Mouse (Mus musculus) cerebellum, adult 11-12 months (tissue): ENCODE results near the gene Cxcl15.
A peak's percentile ranks its signal among the peaks of the same experiment; 100 is the strongest.
"Not testable (repeated sequence)": the region's sequence is repeated elsewhere in the genome, so short reads cannot be mapped to it uniquely, and the experiment has no call there.

Experiments used
- DNase-seq: peaks from one replicate; pipeline ENCODE4 v3.0.0; 2022

The Cxcl15 gene

DNA sequence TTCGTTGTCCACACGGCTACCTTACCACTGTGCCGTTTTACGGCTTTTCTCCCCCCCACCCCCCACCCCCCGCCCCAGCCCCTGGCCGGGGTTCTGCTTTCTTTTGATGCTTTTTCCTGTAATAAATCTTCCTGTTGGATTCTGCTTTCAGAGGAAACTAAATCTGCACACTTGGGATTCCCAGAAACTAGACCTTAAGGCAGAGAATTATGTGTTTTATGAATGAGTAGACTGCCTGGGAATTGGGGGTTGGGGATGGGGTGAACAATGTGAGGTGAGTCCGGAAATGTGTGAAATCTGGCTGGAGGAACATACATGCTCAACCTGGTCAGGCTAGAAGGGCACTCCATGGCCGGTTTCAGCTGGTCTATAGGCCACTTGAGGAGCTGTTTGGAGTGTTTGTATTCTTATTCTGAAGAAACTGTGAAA lies 4.2 kb upstream of the Cxcl15 start:
- DNase-seq = no peak

DNA sequence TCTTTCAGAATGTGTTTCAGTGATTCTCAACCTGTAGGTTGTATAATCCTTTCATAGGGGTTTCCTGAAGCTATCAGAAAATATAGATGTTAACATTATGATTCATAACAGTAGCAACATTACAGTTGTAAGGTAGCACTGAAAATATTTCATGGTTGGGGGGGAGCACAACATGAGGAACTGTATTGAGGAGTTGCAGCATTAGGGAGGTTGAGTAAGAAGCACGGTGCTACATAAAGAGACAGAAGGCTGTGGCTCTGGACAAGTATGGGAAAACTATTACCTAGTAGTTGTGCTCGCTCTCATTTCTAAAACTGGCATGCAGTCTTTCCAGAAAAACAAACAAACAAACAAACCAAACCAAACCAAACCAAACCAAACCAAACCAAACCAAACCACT lies 1.1 kb downstream of the Cxcl15 start:
- DNase-seq = not testable (repeated sequence)

DNA sequence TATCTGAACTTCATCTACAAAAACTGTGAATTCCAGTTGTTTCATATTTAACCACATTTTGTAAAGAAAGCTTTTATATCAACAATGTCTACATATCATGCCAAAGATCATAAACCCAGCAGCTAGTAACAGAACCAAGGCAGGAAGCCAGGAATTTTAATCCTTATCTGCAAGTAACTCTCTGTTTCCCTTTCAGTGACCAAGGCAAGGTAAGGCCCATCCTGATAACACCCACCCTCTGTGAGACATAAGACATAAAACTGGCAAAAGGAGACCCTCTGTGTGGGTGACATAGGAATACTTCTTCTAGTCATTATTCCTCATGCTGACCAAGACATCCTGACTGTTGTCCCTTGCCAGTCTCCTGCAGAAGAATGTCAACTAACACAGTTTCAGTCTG lies 10.2 kb downstream of the Cxcl15 start:
- no peak for DNase-seq

DNA sequence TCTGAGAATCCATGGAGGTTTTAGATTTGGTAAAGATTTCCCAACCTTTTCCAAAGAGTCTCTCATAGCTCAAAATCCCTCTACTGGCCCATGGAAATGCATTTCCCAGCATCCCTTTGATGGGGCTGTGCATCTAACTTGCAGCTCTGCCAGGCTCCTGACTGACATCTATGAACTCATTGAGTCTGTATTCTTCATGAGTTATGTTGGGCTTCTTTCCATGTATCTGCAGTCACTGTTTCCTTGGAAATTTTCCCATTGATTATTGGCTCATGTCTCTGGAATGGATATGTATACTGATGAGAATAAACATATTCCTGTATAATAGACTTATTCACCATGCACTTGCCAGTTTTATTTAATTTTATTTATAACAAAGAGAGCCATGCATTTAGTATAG lies 11.7 kb downstream of the Cxcl15 start:
- no peak for DNase-seq

DNA sequence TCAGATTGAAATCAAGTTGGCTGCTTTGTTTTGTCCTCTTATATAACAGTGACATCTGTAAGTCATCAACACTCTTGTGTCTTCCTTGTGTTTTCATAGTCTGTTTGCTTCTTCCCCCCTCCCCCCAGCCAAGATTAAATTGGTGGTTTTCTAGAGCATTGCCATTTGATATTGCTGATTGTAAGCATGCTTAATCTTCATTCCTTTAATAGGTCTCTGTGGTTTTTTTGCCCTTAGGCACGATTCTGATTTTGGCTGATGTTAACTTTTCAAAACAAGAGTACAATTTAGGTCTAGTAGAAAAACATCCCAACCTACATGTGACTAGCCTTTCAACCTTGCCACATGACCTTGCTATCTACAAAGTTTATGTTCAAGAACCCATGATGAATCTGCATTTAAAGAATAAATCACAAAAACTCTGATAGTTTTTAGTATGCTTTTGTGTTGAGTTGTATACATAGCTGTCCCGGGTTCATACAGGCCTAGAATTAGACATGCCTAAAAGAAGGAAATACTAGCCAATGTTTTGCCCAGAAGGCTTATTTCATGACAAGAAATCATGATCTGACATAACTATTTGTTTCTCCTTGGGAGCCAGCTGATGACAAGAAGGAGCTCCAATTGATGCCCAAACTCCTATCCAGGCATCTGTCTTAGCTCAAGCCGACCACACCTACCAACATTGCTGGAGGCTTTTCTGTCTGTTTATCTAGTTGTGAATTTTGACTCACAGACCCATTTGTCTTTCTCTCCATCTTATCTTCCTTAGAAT lies 13.0 kb downstream of the Cxcl15 start:
- no peak for DNase-seq

DNA sequence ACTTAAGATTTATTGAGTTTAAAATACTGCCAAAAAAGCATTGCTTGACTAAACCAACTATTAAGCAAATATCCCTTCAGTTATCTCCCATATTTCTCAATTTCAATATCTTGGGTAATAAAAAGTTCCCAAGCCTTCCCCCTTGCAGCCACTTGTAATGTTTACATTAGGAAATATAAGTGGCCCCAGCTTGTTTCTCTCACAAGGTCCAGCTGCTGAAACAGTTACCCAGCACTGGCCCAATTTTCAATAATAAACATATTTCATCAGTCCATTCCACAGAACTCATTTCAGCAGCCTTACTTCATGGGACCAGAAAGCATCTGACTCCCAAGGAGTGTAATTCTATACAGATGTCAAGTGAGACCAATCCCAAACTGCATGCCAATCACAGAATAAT lies 25.4 kb downstream of the Cxcl15 start:
- DNase-seq = no peak

DNA sequence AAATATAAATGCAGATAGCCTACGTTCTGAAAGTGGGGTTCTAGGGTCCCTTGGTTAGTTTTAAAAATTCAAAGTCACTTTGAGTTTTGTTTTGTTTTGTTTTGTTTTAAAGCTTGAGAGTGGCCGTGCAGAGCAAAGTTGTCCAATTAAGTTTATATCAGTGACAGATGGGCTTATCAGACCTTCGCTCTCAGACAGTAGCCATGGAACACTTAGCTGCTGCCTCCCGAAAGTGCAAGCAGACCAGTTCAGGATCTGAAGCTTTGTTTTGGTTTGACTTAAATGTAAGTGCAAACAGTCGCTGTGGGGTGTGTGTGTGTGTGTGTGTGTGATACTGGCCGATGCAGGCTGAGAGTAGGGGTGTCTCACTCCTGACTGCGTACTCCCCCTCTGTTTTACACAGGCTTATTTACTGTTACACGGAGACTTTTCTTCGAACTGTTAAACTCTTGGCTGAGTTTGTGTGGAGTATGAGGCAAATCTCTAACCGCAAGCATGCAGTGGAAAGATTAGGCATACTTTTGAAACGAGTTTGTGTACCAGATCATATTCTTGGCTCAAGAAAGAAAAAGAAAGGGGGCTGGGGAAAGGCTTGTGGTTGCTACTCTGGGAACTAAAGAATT lies 37.9 kb downstream of the Cxcl15 start:
- no peak for DNase-seq

DNA sequence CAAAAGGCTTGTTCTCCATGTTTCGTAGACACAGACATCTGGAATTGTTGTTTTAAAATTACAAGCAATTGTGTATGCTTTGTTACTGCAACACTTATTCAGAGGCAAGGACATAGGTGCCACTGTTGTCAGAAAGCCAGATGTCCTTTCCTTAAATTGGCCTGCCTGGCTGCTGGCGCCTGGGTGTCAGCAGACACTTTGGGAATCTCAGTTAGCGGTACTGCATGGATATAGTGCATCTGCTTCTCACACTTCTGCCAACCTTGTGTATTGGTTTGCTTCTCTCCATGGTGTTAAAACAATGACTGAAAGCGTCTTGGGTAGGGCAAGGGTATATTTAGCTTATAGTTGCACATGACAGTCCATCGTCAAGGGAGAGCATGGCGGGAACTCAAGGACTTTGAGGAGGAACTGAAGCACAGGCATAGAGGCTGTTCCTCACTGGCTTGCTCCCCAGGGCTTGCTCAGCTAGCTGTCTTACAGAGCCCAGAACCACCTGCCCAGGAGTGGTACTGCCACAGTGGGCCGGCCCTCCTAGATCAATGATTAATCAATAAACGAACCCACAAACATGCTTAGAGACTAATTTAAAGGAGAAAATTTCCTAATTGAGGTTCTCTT lies 38.5 kb downstream of the Cxcl15 start:
- no peak for DNase-seq

DNA sequence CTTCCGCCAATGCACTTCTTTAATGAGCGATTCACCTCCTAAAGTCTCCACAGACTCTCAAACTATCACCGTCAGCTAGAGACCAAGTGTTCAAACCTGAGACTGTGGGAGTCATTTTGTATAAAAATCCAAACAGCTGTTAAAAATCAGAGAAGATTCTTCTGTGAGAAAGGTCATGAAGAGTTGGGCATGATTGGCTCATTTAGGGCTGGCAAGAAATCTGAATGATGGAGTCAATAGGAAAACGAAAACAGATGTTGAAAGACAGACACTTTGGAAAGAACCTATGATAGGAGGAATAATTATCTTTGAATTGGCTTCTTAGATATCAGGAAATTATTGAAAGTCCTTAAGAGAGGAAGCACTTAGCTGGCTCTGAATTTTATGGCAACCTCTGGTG lies 40.1 kb downstream of the Cxcl15 start:
- DNase-seq = no peak

DNA sequence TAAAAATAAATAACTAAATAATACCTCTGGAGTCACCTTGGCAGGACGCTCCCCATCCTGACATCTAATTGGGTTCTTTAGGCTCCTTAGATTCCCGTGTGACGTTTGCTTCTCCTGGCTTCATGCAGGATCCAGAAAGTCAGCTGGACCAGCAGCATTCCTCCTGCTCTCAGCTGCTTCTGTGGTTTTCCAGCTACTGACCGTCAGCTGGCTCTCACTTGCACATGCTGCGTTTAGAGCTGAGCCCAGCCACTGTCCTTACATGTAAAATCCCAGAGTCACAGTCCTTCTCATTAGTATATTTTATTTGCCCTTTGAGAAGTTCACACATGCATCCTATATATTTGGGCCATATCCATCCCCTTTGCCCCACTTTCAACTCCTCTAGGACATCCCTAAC lies 44.2 kb downstream of the Cxcl15 start:
- no peak for DNase-seq

DNA sequence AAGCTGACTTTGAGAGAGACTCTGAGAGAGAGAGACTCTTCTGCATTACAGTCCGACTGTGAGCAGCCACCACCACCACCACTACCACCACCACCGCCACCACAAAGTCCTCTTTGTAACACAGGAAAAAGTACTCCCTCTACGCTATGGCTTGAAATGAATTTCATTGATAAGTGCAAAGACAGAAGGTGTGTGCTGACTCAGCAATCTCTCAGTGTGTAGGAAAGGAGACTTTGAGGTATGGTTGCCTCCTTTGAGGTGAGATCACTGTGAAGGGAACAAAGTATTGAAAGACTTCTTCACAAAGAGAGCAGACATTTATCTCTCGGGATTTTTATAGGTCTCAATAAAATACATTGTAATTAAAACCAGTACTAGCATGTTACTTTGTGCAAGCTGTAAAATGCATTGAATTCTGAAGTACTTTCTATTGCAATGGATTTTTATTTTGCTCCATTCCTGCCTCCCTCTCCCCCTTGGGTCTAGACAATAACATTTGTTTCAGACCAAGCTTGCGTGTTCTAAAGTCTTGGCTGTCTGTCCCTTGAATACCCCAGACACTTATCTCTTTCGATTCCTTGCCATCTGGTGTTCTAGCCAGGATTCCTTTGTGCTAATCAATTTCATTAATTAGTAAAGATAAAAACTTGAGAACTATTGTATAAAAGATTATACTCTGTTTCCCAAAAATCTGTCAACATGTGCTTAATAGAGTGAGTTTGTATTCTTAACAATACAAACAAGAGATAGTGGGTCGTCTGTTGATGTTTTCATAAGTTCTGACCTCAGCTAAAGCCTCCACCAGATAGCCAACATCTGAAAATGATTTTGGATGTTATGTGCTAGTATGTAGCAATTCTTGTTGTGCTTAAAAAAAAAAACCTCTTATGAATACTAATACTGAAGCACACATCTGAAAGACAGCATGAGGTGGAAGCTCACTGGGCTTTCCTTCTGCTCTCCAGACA lies 46.9 kb downstream of the Cxcl15 start:
- no peak for DNase-seq

DNA sequence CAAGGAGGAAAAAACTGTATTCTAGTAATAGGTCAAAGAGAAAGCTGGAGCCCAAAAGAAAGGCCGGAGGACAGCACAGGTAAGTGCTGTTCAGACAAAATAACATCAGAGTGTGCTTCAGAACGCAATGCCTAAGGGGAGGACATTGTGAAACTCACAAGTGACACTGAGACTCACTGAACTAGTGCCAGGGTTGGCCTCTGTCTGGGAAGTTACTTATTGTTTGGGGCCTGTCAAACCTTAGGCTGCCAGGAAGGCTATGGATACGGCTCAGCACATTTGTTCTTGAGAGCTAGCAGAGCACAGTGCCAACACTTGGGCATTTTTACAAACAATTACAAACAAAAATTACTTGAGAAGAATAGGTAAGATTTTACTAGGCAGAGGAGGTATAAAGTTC lies 49.6 kb downstream of the Cxcl15 start:
- DNase-seq = no peak

DNA sequence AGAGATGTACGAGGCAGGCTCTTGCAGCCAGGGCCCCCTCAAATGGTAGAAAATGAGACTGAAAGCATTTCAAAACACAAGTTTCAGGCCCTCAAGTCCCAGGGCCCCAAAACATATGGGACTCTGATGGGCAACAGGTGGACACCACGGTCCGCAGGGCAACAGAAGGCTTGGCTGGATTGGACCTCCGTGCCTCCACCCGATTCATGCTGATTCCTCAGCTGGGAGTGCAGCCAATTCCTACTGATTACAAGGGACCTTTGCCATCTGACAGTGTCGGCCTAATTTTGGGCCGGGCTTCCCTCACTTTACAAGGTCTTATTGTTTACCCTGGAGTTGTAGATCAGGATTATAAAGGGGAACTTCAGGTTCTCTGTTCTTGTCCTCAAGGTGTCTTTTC lies 55.8 kb downstream of the Cxcl15 start:
- DNase-seq = peak; percentile 72

DNA sequence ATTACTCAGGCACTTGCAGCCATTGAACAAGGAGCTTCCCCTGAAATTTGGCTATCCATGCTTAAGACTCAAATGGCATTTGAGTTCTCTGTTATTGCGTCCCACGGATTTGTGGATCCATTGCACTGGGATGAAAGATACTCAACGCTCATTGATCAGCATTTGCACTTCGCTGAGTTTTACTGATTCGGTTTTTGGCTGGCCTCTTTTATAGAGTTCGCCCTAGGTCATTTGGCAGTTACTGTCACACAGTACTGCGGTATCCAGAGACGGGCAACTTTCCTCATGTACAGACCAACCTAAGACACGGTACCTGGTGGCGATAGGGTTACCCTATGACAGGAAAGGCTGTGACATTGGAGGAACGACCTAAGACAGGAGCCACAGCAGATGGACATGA lies 57.1 kb downstream of the Cxcl15 start:
- DNase-seq = not testable (repeated sequence)
